Mouse (Mus musculus) myocyte (in vitro differentiated cells): ENCODE results near the gene Cadps.

Experiments used
- CEBPB ChIP-seq: IDR thresholded peaks from 2 replicates; pipeline ENCODE4 v1.6.1; 2011; ENCODE audit warnings: mild to moderate bottlenecking, moderate library complexity; ENCODE audit not compliant: poor library complexity, insufficient read depth, severe bottlenecking
- E2F4 ChIP-seq: IDR thresholded peaks from one replicate; pipeline ENCODE4 v1.6.1; 2011; ENCODE audit warnings: mild to moderate bottlenecking, control low read depth, moderate library complexity; ENCODE audit not compliant: insufficient read depth
- MAX ChIP-seq: IDR thresholded peaks from one replicate; pipeline ENCODE4 v1.6.1; 2011; ENCODE audit warnings: low read depth, mild to moderate bottlenecking, control low read depth
- MYOD1 ChIP-seq, 3 experiments: IDR thresholded peaks; one replicate each; pipeline ENCODE4 v1.6.1; 2011; ENCODE audit warnings: control low read depth in 2 of 3, low read depth in 2 of 3, mild to moderate bottlenecking in 2 of 3, moderate library complexity in 1 of 3; ENCODE audit not compliant: insufficient read length in 2 of 3, control insufficient read depth in 1 of 3
- MYOG ChIP-seq, 3 experiments: IDR thresholded peaks; one replicate each; pipeline ENCODE4 v1.6.1; 2011; ENCODE audit warnings: control low read depth in 2 of 3, low read depth in 2 of 3, mild to moderate bottlenecking in 2 of 3; ENCODE audit not compliant: insufficient read length in 2 of 3, control insufficient read depth in 1 of 3, insufficient read depth in 1 of 3
- POLR2A ChIP-seq: IDR thresholded peaks from one replicate; pipeline ENCODE4 v1.6.1; 2011; ENCODE audit warnings: low read depth, mild to moderate bottlenecking, control low read depth, moderate library complexity; ENCODE audit not compliant: insufficient read length
- POLR2AphosphoS2 ChIP-seq: IDR thresholded peaks from one replicate; pipeline ENCODE4 v1.6.1; 2011; ENCODE audit warnings: low read depth, control low read depth; ENCODE audit not compliant: insufficient read length
- REST ChIP-seq: IDR thresholded peaks from one replicate; pipeline ENCODE4 v1.6.1; 2011; ENCODE audit warnings: mild to moderate bottlenecking, control low read depth, moderate library complexity; ENCODE audit not compliant: insufficient read depth, insufficient read length
- TCF12 ChIP-seq: IDR thresholded peaks from one replicate; pipeline ENCODE4 v1.6.1; 2011; ENCODE audit warnings: mild to moderate bottlenecking, control low read depth; ENCODE audit not compliant: poor library complexity, insufficient read depth, severe bottlenecking
- USF1 ChIP-seq: IDR thresholded peaks from one replicate; pipeline ENCODE4 v1.6.1; 2011; ENCODE audit warnings: low read depth, mild to moderate bottlenecking, control low read depth, moderate library complexity

DNA sequence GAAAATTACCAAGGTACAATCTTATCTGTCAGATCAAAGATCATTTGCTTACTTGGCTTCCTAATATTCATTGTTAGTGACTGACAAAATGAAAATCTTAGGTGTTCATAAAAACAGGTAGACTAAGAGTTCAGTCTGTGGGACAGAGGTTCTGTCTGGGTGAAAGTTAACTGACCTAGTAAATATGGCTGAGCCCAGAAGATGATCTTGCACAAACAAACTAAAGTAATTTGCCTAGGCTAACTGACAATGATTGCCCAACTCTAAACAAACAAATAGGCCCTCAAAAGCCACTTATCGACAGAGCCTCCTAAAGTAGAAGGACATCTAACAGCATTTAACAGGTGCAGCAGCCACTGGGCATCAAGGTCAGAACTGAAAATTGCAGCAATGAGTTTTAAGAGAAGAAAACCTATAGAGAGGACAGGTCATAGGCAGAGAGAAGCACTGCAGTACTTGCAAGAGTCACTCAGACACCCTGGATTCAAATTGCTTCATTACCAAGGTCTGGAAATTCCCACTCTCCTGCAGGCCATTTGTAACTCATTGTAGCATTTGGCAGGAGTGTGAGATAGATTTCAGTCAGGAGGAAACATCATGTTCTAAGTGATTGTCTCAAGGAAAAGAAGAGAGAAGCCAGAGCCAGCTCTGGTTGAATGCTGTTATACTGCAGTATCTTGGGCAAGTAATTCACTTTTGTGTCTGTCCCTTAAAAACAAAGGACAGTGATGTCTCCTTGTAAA, 100.3 kb downstream of the Cadps start:
- TF ChIP-seq TCF12 (no peak), POLR2A (no peak), MAX (no peak), USF1 (no peak), E2F4 (no peak), POLR2AphosphoS2 (no peak), CEBPB (no peak), REST (no peak), MYOD1 (IDR thresholded peaks at IDR 0.05; ENCODE audit: control insufficient read depth in 1 of 3, insufficient read length in 2 of 3, low read depth in 2 of 3) (no peak), MYOG (IDR thresholded peaks at IDR 0.05; ENCODE audit: control insufficient read depth in 1 of 3, insufficient read depth in 1 of 3, insufficient read length in 2 of 3, low read depth in 2 of 3) (no peak)
